Mouse (Mus musculus): ENCODE data around the gene Traf1.

Traf1 gene

DNA sequence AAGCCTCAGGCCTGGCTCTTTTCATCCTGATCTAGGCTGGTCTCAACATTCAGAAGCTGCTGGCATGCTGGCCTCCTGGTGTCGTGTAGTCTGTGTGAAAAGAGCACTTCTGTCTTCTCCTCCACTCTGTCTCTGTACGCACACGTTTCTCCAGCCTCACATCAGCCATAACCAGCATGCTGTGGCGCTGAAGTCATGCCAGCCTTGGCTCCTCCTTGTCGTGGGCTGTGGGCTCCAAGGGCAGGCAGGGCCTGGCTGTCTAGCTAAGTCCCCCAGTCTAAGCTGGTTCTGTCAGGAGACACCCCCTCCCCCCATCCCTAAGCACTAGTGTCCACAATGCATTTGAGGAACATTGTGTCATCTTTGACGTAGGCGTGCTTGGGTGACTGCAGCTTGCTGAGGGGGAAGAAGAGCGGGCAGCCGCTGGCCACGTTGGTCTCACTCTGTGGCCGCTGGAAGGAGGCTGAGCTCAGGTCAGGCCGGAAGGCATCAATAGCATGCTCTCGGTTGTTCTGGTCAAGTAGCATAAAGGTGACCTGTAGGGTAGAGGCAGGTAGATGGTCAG, 17.9 kb downstream of the Traf1 start:
- in situ Hi-C loops (cut with MboI; ENCODE audit: low sequenced_read_pairs), result no loop called here

DNA sequence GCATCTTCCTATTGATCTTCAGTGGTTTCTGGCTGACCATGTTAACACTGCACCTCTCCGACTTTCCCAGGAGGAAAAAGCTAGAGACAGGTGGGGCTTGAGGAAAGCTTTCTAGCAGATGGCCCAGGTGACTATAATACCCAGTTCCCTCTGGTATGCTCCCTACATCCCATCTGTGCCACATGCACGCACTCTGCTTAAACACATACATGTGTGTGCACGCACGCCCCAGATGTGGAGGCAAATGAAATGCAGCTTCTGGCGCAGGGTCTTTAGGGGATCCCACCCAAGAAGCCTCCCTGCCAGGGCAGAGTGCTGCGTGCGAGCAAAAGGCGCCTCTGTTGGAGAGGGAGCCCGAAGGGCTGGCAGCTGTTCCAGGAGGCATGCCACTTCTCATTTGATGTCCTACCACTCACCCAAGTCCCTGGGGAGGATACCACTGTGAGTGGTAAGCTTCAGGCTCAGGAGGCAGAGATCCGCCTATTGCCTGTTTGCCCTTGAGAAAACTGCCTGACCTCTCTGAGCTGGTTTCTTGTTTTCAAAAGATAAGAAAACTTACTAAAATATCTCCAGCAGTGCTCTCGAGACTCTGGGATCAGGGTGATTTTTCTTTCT, 20.4 kb downstream of the Traf1 start:
- in situ Hi-C loops (cut with MboI; ENCODE audit: low sequenced_read_pairs), result no loop called here

DNA sequence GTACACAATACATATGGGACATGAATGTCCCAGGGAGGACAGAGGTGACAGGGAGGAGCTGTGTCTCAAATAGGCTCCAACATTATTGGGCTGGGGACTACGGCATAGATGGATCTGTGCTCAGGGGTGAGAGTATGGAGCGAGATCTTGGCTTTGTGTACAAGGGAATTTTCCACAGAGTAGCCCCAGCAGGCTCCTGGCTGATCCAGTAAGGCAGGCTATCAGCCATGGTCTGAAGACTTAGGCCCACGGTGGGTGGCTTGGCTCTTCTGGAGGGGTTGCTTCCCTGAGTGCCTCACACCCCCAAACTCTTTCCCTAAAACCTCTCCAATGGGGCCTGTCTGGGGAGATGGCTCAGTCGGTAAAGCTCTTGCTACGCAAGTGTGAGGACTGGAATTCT, 21.3 kb downstream of the Traf1 start:
- in situ Hi-C loops (cut with MboI; ENCODE audit: low sequenced_read_pairs), result no loop called here

DNA sequence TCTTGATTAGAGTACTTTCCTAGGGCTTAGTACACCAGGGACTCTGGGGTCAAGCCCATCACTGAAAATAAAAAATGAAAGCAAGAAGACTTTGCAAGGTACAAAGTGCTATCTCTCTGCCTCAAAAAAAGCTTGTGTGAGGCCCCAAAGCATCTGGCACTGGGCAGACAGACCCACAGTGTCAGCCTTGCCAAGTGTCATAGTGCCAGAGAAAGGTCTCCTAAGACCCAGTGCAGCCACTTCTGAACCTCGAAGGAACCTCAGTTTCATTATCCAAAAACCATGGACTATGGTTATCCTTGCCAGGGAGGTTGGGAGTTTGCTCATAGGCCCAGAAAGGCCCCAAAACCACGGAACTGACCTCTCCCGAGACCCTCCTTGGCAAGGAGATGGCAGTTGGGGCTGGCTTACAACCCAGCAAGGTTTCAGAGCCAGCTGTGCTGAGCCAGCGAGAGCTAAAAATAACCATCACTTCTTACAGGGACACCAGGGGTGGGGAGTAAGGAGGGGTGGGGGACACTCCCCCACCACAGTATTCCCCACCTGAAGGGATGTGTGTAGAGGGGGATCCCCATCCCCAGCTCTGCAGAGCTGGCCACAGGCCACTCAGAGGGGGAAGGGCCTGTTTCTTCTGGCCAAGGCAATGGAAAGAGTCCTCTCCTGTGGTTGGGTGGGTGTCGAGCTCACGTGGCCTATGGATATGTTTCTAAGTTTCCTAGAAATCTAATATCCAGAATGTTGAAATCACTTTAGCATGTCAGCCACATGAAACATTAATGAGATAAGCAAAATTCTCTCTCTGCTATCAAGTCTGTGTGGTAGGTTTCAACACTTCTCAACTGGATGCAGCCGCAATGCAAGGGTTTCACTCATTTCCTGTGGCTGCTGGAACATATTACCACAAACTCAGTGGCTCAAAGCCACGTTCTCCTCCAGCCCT, 23.0 kb downstream of the Traf1 start:
- in situ Hi-C loops (cut with MboI; ENCODE audit: low sequenced_read_pairs), result no loop called here

DNA sequence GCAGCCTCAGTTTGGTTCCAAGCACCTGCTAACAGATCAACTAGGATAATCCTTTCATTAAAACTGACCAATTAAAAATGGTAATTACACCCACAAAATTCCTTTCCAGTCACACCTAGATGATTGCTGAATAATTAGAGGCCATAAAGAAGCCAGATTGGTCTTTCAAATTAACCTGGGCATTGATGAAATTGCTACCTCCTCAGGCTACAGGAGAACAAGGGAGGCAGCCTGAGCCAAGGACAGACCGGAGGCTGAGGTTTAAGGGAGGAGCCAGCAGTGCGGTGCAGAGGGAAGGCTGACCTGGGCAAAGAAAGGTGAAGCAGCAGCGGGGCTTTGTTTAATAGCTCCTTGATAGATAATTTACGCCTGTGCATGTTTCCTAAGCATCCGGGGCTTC, 24.1 kb downstream of the Traf1 start:
- in situ Hi-C loops (cut with MboI; ENCODE audit: low sequenced_read_pairs), result no loop called here

DNA sequence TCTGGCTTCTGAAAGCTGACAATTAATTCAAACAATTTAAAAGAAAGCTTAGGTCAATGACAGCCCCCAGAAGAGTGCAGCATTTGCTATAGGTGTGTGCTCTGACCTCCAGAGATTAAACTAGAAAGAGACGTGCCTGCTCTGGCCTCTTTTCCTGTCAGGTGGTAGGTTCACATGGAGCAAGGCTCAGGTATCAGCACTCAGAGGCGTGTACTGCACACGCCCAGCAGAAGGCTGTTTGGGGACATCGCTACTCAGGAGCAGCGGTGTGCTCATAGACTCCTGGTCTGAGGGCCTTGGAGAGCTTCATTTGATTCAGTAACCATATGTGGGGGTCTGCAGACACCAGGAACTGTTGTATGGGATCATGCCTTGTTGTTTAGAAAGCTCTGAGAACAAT, 34.3 kb downstream of the Traf1 start:
- in situ Hi-C loops (cut with MboI; ENCODE audit: low sequenced_read_pairs), result no loop called here

DNA sequence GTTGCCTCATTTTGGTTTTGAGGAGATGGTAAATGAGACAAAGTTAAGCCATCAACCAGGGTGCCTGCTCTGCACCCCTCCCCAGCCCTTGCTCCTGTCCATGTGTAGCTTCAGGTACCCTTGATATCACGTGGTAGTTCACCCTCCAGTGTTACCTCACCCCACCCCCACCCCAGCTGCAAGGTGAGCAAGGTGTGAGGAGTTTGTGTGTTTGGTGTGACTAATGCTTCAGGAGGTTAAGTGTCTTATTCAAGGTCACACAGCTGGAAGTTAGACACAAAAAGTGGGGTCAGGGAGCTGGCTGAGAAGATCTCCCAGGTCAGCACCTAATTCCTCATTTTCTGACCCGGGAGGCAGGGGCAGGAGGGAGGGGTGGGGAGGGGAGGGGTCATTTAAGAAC, 38.8 kb downstream of the Traf1 start:
- in situ Hi-C loops (cut with MboI; ENCODE audit: low sequenced_read_pairs), result no loop called here

DNA sequence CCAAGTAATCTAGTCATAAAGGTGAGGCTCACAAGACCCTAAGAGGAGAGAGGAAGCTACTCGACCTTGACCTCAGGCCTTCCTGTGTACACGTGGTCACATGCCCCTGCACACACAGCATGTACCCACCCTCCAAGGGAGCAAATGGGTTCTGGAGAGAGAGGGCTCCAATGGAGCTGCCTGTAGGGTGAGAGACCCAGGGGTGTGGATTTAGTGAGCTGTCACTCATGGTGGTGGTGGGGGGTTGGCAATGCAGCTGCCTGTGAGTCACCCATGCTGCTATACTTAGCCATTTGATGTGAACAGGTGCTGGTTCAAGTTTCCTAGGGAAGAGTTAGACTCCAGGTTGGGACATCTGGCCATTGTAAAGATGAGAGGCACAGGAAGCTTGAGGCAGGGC, 41.4 kb downstream of the Traf1 start:
- in situ Hi-C loops (cut with MboI; ENCODE audit: low sequenced_read_pairs), result no loop called here

DNA sequence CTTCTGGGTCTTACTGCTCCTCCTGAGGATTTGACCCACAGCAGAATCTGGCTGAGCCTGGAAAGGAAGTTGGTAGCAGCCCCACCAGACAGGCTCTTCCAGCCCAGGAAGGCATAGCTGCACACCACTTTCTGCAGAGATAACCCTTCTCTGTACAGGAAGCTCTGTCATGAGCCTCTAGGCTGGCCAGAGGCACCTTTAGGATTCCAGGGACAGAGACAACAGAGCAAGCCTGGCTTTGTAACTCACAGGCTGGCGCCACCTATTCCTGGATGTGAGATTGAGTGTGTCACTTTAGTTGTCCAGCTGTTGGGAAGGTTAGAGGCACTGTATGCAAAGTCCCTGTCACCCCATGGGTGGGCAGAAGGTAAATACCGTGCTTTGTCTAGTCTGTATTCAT, 46.5 kb downstream of the Traf1 start:
- in situ Hi-C loops (cut with MboI; ENCODE audit: low sequenced_read_pairs), result no loop called here

DNA sequence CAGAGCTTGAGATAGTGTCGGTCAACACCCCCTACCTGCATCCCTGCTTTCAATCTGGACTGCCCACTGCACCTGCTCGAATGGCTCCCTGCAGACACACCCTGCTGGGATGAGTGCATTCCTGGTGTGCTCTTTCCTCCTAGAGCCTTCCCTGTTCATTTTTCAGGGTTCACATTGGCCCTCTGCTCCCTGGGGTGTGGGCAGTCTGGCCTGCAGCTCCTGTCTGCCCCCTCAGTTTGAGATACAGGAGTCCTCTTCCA, 46.8 kb downstream of the Traf1 start:
- in situ Hi-C loops (cut with MboI; ENCODE audit: low sequenced_read_pairs), result no loop called here

DNA sequence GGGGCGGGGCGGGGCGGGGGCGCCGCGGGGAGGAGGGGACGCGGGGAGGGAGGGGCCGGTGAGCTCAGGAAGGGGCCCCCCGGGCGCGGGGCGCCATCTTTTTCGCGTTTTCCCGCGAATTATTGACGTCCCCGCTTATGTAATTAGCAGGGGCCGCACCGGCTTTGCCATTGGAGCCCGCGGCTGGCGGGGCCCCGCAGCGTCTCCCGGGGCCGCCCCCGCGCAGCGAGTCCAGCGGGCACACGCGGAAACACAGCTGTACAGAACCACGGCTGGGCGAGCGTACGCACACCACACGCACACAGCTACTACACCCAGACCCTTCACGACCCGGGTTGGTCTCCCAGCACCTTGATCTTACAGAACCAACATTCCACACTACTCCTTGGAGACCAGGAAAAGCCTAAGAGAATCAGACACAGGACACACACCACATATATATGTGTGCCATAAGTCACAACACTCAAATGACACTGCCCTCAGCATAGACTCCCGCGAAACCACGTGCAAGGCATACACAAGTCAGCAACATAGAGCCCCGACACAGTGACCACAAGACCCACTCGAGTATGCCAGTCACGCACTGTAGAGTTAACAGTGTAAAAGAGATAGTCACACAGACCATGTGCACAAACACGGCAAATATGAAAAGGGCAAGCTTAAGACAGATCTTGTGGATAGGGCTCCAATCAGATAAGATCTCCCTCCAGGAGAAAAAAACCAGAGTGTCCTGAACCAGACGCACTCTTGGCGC, 47.3 kb downstream of the Traf1 start:
- in situ Hi-C loops (cut with MboI; ENCODE audit: low sequenced_read_pairs), result no loop called here

DNA sequence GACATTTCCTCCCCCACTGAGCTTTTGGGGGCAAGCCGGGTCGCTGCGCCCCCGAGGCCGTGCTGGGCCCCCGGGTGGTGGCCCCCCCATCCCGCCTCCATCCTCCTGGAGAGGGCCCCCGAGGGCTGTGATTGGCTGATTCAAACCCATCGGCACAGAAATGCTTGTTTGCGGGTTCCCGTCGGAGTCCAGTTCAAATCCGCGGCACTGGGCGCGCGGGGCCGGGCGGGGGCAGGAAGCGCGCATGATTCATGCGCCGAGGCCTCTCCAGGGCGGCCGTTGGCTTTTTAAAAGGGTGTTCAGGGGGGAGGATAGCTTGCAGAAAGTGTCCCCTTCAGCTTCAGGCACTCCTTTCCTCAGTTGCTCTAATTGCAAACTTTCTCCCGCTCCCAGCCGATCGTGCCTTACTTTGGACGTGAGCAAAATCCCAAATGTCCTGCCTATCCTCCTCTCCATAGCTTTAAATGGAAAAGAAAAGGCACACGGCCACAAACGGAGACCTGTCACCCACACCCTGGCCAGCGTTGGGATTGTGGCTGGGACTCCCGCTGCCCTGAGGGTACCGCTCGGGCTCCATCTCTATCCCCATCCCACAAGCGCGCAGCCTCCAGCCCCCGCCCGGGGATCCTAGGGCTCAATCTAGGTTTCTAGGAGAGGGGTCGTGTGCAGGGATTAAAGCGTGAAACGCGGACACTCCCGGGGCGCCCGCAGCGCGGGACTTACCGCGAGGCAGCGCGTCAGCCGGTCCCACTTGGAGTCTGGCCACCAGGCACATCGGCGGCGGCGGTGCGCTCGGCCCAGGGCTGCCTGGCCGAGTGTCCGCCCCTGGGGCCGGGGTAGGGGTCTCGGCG, 48.1 kb downstream of the Traf1 start, which contains the start of gene Phf19:
Phf19 (minus strand) TSS at position 809 of the 851 bp plus-strand sequence.
- in situ Hi-C loops (cut with MboI; ENCODE audit: low sequenced_read_pairs), result no loop called here

DNA sequence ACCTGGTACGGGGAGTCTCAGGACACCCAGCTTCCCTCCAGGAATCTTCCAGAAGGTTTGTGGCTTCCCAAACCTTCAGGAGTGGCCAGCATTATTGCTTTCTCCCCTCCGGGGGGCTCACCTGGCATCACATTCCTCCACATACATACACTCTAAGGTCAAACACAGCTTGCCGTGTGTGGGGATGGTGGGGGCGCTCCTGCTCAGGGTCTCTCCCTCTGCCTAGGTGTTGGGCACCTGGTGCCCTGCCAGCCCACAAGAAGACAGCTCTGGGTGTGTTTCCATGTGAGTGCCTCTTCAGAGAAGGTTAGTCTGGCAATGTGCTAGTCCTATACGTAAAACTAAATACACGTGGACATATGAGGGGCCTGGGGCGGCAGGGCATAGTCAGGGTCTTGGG, 49.0 kb downstream of the Traf1 start:
- in situ Hi-C loops (cut with MboI; ENCODE audit: low sequenced_read_pairs), result no loop called here

DNA sequence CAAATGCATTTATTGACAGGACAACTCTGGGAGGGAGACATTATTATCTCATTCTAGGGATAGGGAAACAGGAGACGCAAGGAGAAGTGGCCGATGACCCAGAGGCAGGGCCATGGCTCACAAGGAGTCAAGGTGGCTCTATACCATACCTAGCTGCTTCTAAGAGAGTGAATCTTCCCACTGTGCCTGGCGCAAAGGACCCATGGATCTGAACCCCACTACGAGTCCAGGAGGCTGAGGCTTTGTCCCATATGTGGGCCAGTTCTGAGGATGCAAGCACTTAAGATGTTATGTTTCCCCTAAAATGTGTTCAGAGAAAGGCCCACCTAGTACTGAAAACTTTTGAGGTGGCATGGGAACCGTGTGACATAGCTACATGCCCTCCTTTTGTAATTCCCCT, 49.7 kb downstream of the Traf1 start:
- in situ Hi-C loops (cut with MboI; ENCODE audit: low sequenced_read_pairs), result no loop called here

DNA sequence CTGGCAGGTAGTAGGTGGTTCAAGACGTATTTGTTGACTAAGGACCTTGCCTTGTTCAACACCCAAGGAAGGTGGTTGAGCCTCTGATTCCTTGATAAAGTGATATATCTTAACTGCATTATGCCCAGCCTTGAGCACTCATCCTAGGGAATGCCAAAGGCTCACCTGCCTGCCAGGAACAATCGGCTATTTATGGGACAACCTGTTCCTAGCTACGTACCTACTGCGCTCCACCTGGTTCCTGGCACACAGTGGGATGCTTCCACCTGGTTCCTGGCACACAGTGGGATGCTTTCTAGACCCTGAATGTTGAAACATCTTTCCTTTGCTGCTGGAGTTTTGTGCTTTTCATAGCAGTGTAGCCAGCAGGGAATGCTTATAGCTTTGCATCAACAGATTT, 51.9 kb downstream of the Traf1 start:
- in situ Hi-C loops (cut with MboI; ENCODE audit: low sequenced_read_pairs), result no loop called here

DNA sequence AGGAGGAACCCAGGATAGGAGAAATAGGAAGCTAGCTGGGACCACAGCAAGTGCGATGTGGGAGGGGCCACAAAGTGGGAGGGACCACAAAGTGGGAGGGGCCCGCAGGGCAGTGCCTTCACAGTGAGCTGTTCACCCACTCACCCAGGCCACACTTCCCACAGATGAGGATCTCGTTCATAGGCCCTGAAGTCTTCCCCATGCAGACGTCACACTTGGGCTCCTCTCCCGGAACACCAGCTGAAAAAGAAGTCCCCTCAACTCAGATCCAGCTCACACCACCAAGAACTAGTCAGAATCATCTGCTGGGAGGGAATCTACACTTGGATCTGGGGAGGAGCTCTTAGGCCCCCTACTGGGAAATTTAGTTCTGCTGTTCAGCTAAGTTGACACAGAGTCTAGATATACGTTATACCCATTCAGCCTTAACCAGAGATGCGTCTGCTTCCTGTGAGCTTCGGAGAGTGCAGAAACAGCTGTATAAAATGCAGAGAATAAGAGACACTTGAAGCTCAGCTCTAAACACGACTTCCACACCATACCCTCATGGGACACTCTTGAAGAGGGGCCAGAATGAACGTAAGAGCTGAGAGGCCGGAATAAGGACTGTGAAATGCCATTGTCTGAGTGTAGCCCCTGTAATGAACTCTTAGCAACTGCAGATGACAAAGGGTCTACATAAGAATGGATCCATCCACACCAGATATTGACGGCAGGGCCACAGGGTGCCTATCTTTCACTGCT, 54.5 kb downstream of the Traf1 start:
- in situ Hi-C loops (cut with MboI; ENCODE audit: low sequenced_read_pairs), result no loop called here

DNA sequence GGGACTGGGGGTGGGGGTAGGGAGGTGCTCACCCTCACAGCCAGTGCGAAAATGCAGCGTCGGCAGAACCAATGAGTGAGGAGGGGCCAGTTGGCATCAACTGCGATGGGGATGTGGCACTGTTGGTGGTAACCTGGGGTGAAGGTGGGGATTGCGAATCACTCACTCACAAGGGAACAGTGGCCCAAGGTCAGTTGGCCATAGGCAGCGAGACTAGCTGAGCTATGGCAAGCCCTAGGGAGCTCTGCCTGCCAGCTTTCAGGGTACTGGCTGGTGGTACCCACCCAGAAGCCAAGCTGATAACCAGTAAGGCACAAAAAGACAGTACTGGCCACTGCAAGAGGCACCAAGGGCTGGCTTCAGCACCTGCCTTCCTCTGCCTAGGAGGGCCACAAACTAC, 55.1 kb downstream of the Traf1 start:
- in situ Hi-C loops (cut with MboI; ENCODE audit: low sequenced_read_pairs), result no loop called here

DNA sequence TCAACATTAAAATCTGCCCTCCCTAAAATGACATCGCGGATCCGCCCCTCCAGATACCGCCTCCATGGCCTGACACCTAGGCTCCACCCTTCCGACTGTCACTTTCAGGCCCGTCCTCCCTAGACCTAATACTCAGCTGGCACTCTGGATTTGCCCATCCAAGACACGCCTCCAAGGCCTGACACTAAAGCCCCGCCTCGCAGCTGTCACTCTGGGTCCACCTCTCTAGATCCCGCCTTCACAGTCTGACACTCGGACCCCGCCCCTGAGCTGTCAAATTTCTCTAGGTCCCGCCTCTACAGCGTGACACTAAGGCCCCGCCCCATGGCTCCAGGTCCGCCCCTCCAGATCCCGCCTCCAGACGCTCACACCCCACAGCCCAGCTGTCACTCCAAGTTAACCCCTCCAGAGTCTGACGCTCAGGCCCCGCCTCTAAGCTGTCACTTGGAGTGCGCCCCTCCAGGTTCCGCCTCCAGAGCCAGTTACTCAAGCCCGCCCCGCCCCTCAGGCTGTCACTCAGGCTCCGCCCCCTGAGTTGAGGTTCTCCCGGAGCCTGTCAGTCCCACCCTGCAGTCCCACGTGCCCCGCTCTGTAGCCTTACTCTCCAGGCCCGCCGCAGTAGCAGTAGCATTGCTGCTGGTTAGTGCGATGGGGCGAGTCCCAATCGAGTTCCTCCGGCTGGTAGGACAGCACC, 56.6 kb downstream of the Traf1 start:
- in situ Hi-C loops (cut with MboI; ENCODE audit: low sequenced_read_pairs), result no loop called here

DNA sequence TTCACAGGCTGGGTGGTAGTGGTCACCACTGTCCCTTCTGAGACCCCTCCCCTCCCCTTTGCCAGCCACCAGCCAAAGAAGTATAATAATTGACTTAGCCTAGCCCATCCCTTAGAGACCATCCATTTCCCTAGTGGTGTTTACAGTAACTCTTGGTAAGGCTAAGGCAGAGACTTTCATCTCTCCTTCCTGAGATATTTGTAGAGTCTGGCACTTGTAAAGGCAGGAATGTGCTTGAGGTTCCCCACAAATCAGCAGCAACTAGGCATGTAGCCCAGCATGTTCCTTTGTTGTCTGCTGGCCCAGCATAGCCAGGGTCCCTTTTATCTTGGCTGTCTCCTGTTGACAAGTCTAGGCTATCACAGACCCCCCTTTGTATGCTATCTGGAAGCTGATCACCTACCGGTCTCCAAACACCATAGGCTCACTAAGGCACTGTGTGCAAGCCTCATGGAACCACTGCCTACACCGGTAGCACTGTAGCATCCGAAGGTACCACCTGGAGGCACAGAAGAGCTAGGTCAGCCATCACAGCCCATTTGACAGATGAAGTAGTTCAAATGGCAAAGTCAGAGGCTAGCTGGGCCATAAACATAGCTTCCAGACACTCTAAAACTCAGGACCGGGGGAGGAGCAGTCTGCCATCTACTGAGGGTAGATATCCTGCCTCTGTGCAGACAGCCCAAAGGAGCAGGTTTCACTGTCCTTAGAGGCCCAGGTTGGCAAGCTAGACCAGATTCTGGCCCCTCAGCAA, 57.7 kb downstream of the Traf1 start:
- in situ Hi-C loops (cut with MboI; ENCODE audit: low sequenced_read_pairs), result no loop called here
